Mouse (Mus musculus) ES-Bruce4 (cell line): Measurements from ENCODE around the gene Mad2l2.

Source experiments
- CTCF ChIP-seq: IDR thresholded peaks from one replicate; pipeline ENCODE4 v1.8.1; 2011; ENCODE audit warnings: low read depth, low read length
- EP300 ChIP-seq: IDR thresholded peaks from 2 replicates; pipeline ENCODE4 v1.6.1; 2011; ENCODE audit warnings: low read depth, low read length; ENCODE audit not compliant: insufficient read depth
- POLR2A ChIP-seq: IDR thresholded peaks from one replicate; pipeline ENCODE4 v1.8.1; 2011; ENCODE audit warnings: low read length; ENCODE audit not compliant: insufficient read depth

DNA sequence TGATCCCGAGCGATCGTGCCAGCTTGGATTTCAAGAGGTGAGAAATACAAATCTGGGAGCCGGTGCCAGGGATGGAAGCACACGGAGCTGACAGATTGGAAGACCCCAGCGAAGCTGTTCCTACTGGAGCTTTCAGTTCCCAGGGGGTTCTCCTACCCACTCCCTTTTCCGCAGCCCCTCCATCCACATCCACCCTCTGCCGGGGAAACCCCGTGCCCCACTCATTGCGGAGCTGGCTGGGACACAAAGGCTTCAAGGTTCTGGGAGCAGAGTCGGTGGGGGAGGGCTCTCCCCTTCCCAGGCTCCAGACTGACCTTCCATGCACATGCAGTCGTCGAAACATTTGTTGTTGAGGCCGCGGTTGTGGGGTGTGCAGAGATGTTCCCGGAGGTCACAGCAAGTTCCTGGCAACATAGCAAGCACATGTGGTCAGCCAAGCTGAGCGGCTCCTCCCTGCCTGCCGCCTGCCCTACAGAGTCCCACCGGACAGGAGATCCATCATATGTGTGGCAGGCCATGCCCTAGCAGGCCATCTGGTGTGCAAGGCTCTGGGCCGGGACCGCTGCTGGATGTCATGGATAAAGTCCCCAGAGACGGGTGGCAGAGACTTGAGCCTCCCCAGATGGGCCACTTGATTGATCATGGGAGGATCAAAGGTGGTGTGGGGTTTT is 22.4 kb upstream of the Mad2l2 start:
- no peak for TF ChIP-seq POLR2A
- no peak for TF ChIP-seq CTCF
- no peak for TF ChIP-seq EP300
